Mouse (Mus musculus) ES-E14 (cell line): ENCODE results near the gene Hbq1a. TPM values are rescaled to one million over a fixed set of nuclear protein-coding genes. Genes with fewer than 3 reads are reported as not detected.

Source experiments
- DNase-seq: peaks from one replicate; pipeline ENCODE4 v3.0.0-alpha.2; 2013; ENCODE audit warnings: low read depth, low spot score
- H3K27ac ChIP-seq: 2 replicates; pipeline ENCODE4 v1.5.1; 2012; ENCODE audit warnings: low read depth, mild to moderate bottlenecking, low read length, moderate library complexity, mixed read lengths; ENCODE audit not compliant: poor library complexity, insufficient read depth, severe bottlenecking
- H3K36me3 ChIP-seq: 2 replicates; pipeline ENCODE4 v1.6.1; 2012; ENCODE audit warnings: mild to moderate bottlenecking, low read length, moderate library complexity, mixed read lengths; ENCODE audit not compliant: control insufficient read depth, poor library complexity, insufficient read depth, severe bottlenecking
- H3K4me1 ChIP-seq, 2 experiments: fragments of 150-350 bp in 1 of 2; sonication (generic) in 1 of 2; 2 replicates each; pipeline ENCODE4 v1.6.1; 2012; ENCODE audit warnings: low read length in 2 of 2, mild to moderate bottlenecking in 1 of 2, mixed read lengths in 1 of 2; ENCODE audit not compliant: control insufficient read depth in 2 of 2, insufficient read depth in 2 of 2, poor library complexity in 1 of 2
- H3K4me3 ChIP-seq, 2 experiments: fragments of 150-350 bp in 1 of 2; sonication (generic) in 1 of 2; 2 replicates each; pipeline ENCODE4 v1.5.1; 2012; ENCODE audit warnings: low read length in 2 of 2, low read depth in 1 of 2, mild to moderate bottlenecking in 1 of 2, mixed read lengths in 1 of 2; ENCODE audit not compliant: insufficient read depth in 1 of 2, poor library complexity in 1 of 2, severe bottlenecking in 1 of 2
- H3K9ac ChIP-seq: 2 replicates; pipeline ENCODE4 v1.6.1; 2012; ENCODE audit warnings: low read depth, mild to moderate bottlenecking, low read length, mixed read lengths; ENCODE audit not compliant: poor library complexity, insufficient read depth, severe bottlenecking
- H3K9me3 ChIP-seq: fragments of 150-350 bp; sonication (generic); 2 replicates; pipeline ENCODE4 v1.6.1; 2012; ENCODE audit warnings: low read depth, mild to moderate bottlenecking, low read length; ENCODE audit not compliant: control insufficient read depth, insufficient read depth
- CHD2 ChIP-seq: IDR thresholded peaks from 2 replicates; pipeline ENCODE4 v1.6.1; 2014; ENCODE audit warnings: mild to moderate bottlenecking, low read depth, low read length, inconsistent platforms
- HCFC1 ChIP-seq: IDR thresholded peaks from 2 replicates; pipeline ENCODE4 v1.6.1; 2012; ENCODE audit warnings: low read length, inconsistent platforms, borderline replicate concordance; ENCODE audit not compliant: insufficient read depth
- MAFK ChIP-seq: IDR thresholded peaks from 2 replicates; pipeline ENCODE4 v1.6.1; 2014; ENCODE audit warnings: mild to moderate bottlenecking, low read depth, low read length, inconsistent platforms; ENCODE audit not compliant: insufficient read depth
- ZC3H11A ChIP-seq: IDR thresholded peaks from 2 replicates; pipeline ENCODE4 v1.6.1; 2012; ENCODE audit warnings: low read depth, mild to moderate bottlenecking, inconsistent platforms, low read length, borderline replicate concordance
- ZNF384 ChIP-seq: IDR thresholded peaks from 2 replicates; pipeline ENCODE4 v1.6.1; 2012; ENCODE audit warnings: low read depth, low read length, inconsistent platforms
- in situ Hi-C, 2 experiments: fragments of 600-800 bp; cut with MboI; formaldehyde crosslinking; loops; one replicate each; pipeline ENCODE4 v1.15.1; 2025; ENCODE audit warnings: low sequenced_read_pairs in 2 of 2, inconsistent platforms in 1 of 2; ENCODE audit not compliant: unreplicated experiment in 2 of 2
- total RNA-seq: library from RNA; depleted of rRNA; stranded (reverse); fragments of 300-350 nt; gene quantifications from 2 replicates; pipeline ENCODE4 v1.2.3, GENCODE M21; 2012

Hbq1a gene
- total RNA-seq, 1 experiment: not detected

GRCm38 (mm10) chr11:32267188-32267884, 32.5 kb upstream of the Hbq1a start, which contains the start of gene Nprl3:
TSS of gene Nprl3 (minus strand) at chr11:32267707.
- Histone ChIP-seq H3K4me3 (peak within 1 kb of the TSS; percentile 82 to 94), H3K27ac (peak within 1 kb of the TSS; percentile 50; the same call in 1 of the 2 replicates), H3K9ac (peak within 1 kb of the TSS; percentile 99), H3K36me3 (no peaks in the 10 kb centered on the region; the same call in 1 of the 2 replicates), H3K4me1 (peaks cover 0 to 3% of the 10 kb centered on the region in 2 experiments; a peak in 1 of 4 replicates), H3K9me3 (no peaks in the 10 kb centered on the region)
- TF ChIP-seq ZC3H11A (no peak; the same call in 1 of the 2 replicates), CHD2 (peak; percentile 98)
- in situ Hi-C loops: no loop called here
- DNase-seq: peak; percentile 78

- H3K9me3 ChIP-seq: no peaks in the 10 kb centered on the region
- H3K36me3 ChIP-seq: no peaks in the 10 kb centered on the region
- in situ Hi-C loops: no loop called here
- no peaks in the 10 kb centered on the region for H3K4me1 ChIP-seq
- H3K9ac ChIP-seq: peak overlapping the region; percentile 32; the same call in 1 of the 2 replicates
- no peak for TF ChIP-seq MAFK
- TF ChIP-seq ZC3H11A: no peak
- TF ChIP-seq HCFC1: no peak
- TF ChIP-seq CHD2: no peak
- TF ChIP-seq ZNF384: no peak
- no peak overlapping the region for H3K27ac ChIP-seq
- H3K4me3 ChIP-seq: peak overlapping the region; percentile 82 to 94
- no peak for DNase-seq
These were observed 31.9 kb upstream of the Hbq1a start for GRCm38 (mm10) chr11:32267964-32268363.

GRCm38 (mm10) chr11:32268952-32269351, 30.9 kb upstream of the Hbq1a start:
- DNase-seq: no peak
- Histone ChIP-seq H3K36me3 (no peaks in the 10 kb centered on the region), H3K9ac (no peak overlapping the region), H3K27ac (no peak overlapping the region), H3K9me3 (no peaks in the 10 kb centered on the region), H3K4me3 (no peak overlapping the region), H3K4me1 (no peaks in the 10 kb centered on the region)
- in situ Hi-C loops: no loop called here
- TF ChIP-seq HCFC1 (no peak), MAFK (no peak), ZNF384 (no peak), ZC3H11A (no peak), CHD2 (no peak)

GRCm38 (mm10) chr11:32271178-32271577, 28.7 kb upstream of the Hbq1a start:
- Histone ChIP-seq H3K9me3 (no peaks in the 10 kb centered on the region), H3K9ac (no peak overlapping the region), H3K36me3 (no peaks in the 10 kb centered on the region), H3K27ac (no peak overlapping the region), H3K4me1 (no peaks in the 10 kb centered on the region), H3K4me3 (no peak overlapping the region)
- no peak for TF ChIP-seq ZNF384
- TF ChIP-seq MAFK: no peak
- TF ChIP-seq HCFC1: no peak
- no peak for TF ChIP-seq CHD2
- TF ChIP-seq ZC3H11A: no peak
- in situ Hi-C loops: no loop called here
- no peak for DNase-seq

GRCm38 (mm10) chr11:32276347-32276746, 23.5 kb upstream of the Hbq1a start, which contains the start of gene Hba-x:
TSS of gene Hba-x (plus strand) at chr11:32276400.
- H3K9me3 ChIP-seq: no peaks in the 10 kb centered on the region
- no peak within 1 kb of the TSS for H3K9ac ChIP-seq
- no peak within 1 kb of the TSS for H3K4me3 ChIP-seq
- in situ Hi-C loops: no loop called here
- no peak within 1 kb of the TSS for H3K27ac ChIP-seq
- DNase-seq: no peak
- H3K4me1 ChIP-seq: no peaks in the 10 kb centered on the region; a peak in 1 of 4 replicates
- no peaks in the 10 kb centered on the region for H3K36me3 ChIP-seq
- no peak for TF ChIP-seq CHD2
- no peak for TF ChIP-seq HCFC1
- TF ChIP-seq ZNF384: no peak
- TF ChIP-seq ZC3H11A: no peak
- TF ChIP-seq MAFK: no peak
